ENCODE assay signal across 16 mouse cellular contexts in the genomic region with DNA sequence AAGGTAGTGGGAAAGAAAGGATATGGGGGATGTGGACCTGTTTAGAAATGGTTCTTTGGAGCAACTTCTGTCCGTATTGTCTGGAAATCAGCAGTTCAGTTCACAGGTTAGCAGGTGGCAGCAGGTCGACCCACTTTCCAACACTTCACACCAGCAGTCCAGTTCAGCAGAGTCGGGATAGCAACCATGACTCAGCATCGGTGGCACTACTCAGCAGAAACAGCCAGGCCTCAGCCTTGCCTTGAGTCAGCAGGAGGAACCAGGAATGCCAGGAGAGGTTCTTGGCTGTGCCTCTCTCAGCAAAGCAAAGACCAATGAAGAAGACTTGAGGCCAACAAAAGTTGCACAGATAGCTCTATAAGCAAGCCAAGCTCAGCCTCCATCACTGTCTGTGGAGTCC.
"Had no signal": no experiment of that assay in that cellular context is flagged by ENCODE, and none has a peak within 500 bp of the region (broad histone marks: within the 10 kb centered on the region; RNA-seq: fewer than 3 reads in every experiment).

No protein-coding gene starts in this region.

- H3K4me2 ChIP-seq: limb, embryonic 13.5 days; liver, embryonic 11.5 days; liver, embryonic 15.5 days; lung, embryonic 14.5 days; neural tube, embryonic 15.5 days had no signal

- H3K4me1 ChIP-seq: liver, embryonic 15.5 days had no signal

- H3K4me3 ChIP-seq: limb, embryonic 13.5 days; liver, embryonic 15.5 days; midbrain, embryonic 10.5 days; myocyte; neural tube, embryonic 15.5 days had no signal

- H3K27ac ChIP-seq: limb, embryonic 13.5 days; liver, embryonic 15.5 days; midbrain, embryonic 10.5 days; neural tube, embryonic 15.5 days had no signal

- H3K9ac ChIP-seq: limb, embryonic 13.5 days; liver, embryonic 15.5 days; lung, embryonic 14.5 days; neural tube, embryonic 15.5 days had no signal

- H3K36me3 ChIP-seq: limb, embryonic 13.5 days; liver, embryonic 15.5 days; midbrain, embryonic 10.5 days; neural tube, embryonic 15.5 days had no signal

- DNase-seq: kidney, postnatal 10 days; left cerebral cortex, postnatal 4 days; lung, embryonic 14.5 days; lung, postnatal 10 days; lung, postnatal 4 days; midbrain, embryonic 14.5 days; right cerebral cortex, postnatal 4 days; spleen, adult 18-20 months; thymus, adult 18-20 months; thymus, postnatal 14 days had no signal

- H3K9me3 ChIP-seq: limb, embryonic 13.5 days; liver, embryonic 15.5 days; midbrain, embryonic 10.5 days; neural tube, embryonic 15.5 days had no signal

- H3K27me3 ChIP-seq: limb, embryonic 13.5 days; liver, embryonic 15.5 days; neural tube, embryonic 15.5 days had no signal
